Mouse (Mus musculus): ENCODE data around the gene Mmp13.
"Not testable (repeated sequence)": the region's sequence is repeated elsewhere in the genome, so short reads cannot be mapped to it uniquely, and the experiment has no call there.

The Mmp13 gene

GRCm38 (mm10) chr9:7272214-7272613, at the start of gene Mmp13:
Gene Mmp13, plus strand, starts transcription at chr9:7272514.
- DNase-seq = no peak

GRCm38 (mm10) chr9:7238619-7239018, 33.7 kb upstream of the Mmp13 start:
- no peak for DNase-seq

- DNase-seq = no peak
These were observed 32.3 kb upstream of the Mmp13 start for GRCm38 (mm10) chr9:7239967-7240366.

- DNase-seq = peak; percentile 3 to 6
These were observed 19.3 kb upstream of the Mmp13 start for GRCm38 (mm10) chr9:7252797-7253654.

GRCm38 (mm10) chr9:7261667-7262066, 10.6 kb upstream of the Mmp13 start:
- no peak for DNase-seq

GRCm38 (mm10) chr9:7270071-7270470, 2.2 kb upstream of the Mmp13 start:
- no peak for DNase-seq

GRCm38 (mm10) chr9:7282565-7283302, 10.4 kb downstream of the Mmp13 start:
- no peak for DNase-seq

GRCm38 (mm10) chr9:7283303-7283684, 11.0 kb downstream of the Mmp13 start:
- not testable (repeated sequence) for DNase-seq

- no peak for DNase-seq
These were observed 17.2 kb downstream of the Mmp13 start for GRCm38 (mm10) chr9:7289501-7289900.

GRCm38 (mm10) chr9:7289901-7290300, 17.6 kb downstream of the Mmp13 start:
- no peak for DNase-seq

GRCm38 (mm10) chr9:7292132-7292531, 19.8 kb downstream of the Mmp13 start:
- DNase-seq = no peak

- no peak for DNase-seq
These were observed 59.5 kb downstream of the Mmp13 start for GRCm38 (mm10) chr9:7331847-7332246.

Measured in thymus, adult 18-20 months (tissue).